Mouse (Mus musculus): Measurements from ENCODE around the gene Abtb1. TPM values are rescaled to one million over a fixed set of nuclear protein-coding genes. Genes with fewer than 3 reads are reported as not detected.

The Abtb1 gene
- total RNA-seq (2015; ENCODE audit: low replicate concordance) (49.4 and 49.9 TPM in 2 replicates), total RNA-seq (2017; ENCODE audit: low replicate concordance) (112 and 178 TPM in 2 replicates)

DNA sequence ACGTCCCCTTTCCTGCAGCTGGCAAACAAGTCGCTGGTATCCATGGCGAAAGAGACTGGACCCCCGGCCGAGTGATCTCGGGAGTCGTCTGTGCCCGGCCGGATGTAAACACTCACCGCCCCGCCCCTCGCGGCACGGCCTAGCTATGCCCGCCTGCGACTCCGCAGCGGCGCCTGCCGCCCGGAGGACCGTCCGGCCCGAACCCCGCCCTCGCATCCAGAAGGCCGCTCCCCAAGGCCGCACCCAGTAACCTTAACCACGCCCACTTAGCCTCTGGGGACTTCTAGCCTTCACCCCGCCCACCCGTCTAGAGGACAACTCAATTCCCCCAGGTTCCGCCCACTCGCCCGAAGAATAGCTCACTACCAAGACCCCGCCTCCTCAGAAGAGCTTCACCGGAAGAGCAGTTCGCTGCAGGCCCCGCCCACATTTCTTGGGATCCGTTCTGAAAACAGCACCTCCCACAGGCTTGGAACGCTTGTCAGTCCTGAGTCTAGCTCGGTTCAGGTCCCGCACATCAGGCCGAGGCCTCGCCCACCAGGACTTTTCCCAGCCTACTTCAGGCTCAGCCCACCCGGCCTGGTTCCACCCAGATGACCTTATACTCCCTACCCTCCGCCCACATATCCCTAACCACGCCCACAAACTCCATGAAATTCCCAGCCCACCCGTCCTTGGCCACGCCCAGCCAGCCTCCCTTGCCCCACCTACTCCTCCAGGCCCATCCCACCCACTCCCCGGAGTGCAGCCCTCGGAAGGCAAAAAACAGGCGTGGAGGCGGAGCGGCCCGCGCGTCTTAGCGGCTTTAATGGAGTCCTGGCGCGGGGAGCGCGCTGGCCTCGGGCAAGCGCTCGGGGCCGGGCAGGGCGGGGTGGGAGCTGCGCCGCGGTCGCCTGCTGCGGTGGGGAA is at the start of gene Abtb1:
Gene Abtb1, minus strand, starts transcription at position 204 of the 909 bp plus-strand sequence.
- peak; percentile 78 for ATAC-seq (replicated peaks; ENCODE audit: low FRiP score, poor library complexity, severe bottlenecking)

DNA sequence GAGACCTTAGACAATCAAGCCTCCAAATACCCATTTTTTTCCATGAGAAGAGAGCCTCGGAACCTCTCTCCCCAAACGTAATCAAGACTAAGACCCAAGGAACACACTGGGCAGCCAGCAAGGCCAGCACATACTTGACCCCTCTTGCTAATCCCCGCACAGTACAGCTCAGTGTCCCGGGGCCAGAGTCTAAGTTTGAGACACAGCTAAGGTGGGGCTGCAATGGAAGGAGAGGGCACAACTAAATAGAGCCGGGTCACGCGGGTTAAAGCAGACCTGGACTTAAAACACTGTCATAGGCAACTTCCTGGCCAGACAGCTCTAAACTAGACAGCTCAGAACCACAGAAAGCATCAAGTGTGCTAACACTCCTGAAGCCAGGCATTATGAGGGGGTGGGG is 49.0 kb upstream of the Abtb1 start:
- ATAC-seq (replicated peaks; ENCODE audit: low FRiP score, poor library complexity, severe bottlenecking) = no peak

DNA sequence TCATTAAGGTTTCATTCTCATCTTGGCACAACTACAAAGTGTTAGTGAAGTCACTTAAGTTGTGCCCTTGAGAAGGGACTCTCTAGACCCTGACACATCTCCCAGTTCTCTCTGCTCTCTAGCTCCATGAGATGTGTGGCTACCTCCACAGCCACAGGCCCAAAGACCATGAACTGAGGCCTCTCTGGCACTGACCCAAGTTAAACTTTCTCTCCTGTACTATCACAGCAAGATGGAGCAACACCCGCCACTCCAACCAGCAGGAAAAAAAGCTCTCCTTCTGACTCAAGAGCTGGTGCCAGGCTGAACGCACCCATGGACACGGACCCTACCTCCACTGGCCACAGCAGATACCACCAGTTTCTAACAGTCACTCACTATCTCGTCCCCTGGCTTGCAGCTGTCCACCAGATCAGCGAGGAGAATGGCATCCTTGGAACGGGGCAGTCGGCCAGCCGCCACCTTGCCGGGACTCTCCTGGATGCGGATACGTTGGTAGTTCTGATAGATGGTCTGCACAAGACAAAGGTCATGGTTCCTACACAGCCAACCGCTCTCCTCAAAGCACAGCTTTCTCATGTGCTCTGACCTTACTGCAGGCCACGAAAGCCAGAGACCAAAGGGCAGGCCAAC is 47.7 kb upstream of the Abtb1 start:
- no peak for ATAC-seq (replicated peaks; ENCODE audit: low FRiP score, poor library complexity, severe bottlenecking)

DNA sequence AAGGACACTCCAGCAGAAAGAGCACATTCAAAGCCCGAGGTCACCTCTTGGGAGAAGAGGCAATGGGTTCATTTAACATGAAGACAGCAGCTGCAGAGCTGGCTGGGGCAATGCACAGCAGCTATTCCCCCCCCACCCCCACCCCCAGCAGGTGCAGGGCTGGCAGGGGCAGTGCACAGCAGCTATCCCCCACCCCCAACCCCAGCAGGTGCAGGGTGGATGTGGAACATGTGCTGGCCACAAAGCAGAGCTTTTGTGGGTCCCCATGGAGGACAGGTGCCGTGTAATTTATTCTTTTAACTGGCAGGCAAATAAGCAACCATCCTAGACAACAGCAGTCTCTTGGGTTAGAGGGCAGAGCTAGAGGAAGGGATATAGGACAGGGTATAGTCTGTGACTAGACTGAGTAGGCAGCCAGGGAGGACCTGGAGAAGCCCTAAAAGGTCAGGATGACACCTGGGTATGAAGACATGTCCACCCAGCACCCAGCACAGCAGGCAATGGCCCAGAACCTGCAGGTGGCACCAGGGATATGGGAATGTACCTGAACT is 44.7 kb upstream of the Abtb1 start:
- ATAC-seq (replicated peaks; ENCODE audit: low FRiP score, poor library complexity, severe bottlenecking) = no peak

DNA sequence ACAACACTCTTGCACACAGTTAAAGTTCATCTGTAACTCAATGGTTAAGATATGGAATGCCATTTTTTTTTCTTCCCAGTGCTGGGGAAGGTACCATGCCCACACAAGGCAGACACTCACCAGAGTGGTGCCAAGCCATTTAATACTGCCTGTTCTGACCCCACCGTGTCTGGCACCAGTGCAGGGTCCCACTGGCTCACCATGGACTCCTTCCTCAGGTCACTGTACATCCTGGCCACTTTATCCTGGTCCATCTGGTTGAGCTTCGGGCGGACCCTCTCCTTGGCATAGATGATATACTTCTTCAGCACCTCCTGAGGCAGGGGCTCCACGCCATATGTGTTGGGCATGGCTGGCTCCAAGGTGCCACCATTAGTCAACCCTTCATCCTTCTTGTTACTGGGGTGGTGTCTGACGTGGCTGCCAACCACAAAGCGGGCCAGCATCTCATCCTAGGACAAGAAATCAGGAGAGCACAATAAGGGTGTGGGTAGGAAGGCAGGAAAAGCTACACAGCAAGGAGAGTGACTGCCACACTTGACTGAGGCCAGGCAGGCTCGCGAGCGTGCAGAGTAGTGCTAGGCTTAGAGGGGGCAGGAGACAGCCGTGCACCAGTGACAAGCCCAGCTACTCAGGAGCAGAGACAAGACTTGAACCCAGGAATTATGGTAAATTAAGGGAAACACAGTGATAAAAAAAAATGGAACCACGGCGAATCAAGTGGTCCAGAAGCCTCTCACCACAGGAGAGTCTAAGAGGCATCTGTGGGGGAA is 44.0 kb upstream of the Abtb1 start:
- ATAC-seq (replicated peaks; ENCODE audit: low FRiP score, poor library complexity, severe bottlenecking) = no peak

DNA sequence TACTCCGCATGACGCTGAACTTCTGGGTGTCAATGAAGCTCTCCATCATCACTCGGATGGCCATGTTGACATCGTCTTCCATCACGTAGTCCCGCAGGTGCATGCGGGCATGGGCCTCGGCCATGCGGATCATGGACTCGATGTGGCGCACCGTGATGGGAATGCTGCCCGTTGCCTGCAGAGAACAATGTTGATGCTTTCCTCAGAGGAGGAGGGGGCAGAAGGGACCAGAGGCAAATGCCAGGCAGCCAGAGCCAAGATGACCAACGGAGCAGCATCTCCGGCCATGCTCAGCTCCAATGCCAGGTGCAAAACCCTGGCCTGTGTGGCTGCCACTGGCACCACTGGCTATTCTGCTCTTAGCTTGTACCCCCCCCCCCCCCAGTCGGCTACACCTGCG is 42.9 kb upstream of the Abtb1 start:
- ATAC-seq (replicated peaks; ENCODE audit: low FRiP score, poor library complexity, severe bottlenecking) = no peak

DNA sequence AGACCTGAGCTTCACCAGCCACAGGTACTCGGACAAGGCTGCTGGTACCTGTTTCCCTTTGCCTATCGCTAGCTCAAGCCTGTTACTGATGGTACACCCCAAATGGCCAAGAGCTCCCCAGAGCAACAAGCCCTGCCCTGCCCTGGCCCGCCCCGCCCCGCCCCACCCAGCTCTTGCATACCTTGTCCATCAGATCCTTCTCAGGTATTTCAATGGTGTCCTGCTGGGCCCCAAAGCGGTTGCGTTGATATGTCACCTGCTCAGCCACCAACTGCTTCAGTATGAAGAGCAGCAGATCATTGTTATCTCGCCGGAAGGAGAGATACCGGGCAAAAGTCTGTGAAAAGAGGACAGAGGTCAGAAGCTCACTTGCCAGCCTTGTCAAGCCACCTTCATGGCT is 42.4 kb upstream of the Abtb1 start:
- no peak for ATAC-seq (replicated peaks; ENCODE audit: low FRiP score, poor library complexity, severe bottlenecking)

DNA sequence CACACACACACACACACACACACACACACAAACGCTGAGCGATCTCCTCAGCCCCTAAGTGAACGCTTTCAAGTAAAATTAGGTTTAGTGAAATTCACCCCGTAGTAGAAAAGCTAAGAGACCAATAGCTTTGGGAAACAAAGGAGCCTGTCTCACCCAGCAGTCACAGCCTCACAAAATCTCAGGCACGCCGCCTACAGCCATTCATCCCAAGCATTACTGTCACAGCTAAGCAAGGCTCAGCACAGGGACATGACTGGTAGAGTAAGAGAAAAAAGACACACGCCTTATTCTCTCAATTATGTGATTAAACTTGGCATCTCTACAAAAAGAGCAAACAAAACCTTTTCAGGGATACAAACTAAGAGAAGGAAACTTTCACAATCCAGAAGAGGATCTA is 39.5 kb upstream of the Abtb1 start:
- no peak for ATAC-seq (replicated peaks; ENCODE audit: low FRiP score, poor library complexity, severe bottlenecking)

DNA sequence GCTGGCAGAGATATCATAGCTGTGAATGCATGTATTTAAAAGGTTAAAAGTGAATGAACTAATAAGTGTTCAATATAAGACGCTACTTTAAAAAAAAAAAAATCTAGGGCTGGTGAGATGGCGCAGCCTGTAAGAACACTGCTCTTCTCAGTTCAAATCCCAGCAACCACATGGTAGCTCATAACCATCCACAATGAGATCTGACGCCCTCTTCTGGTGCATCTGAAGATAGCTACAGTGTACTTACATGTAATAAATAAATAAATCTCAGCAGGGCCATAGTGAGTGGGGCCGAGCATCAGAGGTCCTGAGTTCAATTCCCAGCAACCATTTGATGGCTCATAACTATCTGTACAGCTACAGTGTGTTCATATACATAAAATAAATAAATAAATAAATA is 37.7 kb upstream of the Abtb1 start:
- no peak for ATAC-seq (replicated peaks; ENCODE audit: low FRiP score, poor library complexity, severe bottlenecking)

DNA sequence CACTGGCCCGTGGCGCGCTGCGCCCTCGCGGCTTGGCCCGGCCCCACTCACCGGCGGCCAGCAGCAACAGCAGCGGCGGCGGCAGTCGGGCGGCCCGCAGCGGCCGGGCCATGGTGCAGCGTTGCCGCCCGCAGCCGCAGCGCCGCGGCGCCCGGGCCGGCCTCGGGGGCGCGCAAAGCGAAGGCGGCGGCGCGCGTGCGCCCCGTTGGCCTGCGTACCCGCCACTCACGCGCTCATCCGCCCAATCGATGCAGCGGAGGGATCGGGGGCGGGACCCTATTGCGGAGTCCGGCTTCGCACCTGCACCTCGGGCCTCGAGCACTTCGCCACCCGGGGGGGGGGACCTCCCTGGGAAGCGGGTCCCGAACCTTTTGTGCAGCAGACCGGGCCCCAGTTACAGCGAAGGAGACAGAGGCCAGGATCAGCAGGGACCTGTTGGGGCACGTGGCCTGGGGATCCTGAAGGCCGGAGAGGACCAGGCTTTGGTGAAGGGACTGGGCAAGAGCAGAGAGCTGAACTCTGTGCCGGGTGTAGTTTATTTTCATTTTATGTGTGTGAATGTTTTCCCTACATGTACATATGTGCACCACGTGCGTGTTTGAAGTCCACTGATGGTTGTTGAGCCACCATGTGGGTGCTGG is 33.2 kb upstream of the Abtb1 start, which contains the start of gene Podxl2:
Gene Podxl2, minus strand, starts transcription at position 177 of the 641 bp plus-strand sequence.
- no peak for ATAC-seq (replicated peaks; ENCODE audit: low FRiP score, poor library complexity, severe bottlenecking)

DNA sequence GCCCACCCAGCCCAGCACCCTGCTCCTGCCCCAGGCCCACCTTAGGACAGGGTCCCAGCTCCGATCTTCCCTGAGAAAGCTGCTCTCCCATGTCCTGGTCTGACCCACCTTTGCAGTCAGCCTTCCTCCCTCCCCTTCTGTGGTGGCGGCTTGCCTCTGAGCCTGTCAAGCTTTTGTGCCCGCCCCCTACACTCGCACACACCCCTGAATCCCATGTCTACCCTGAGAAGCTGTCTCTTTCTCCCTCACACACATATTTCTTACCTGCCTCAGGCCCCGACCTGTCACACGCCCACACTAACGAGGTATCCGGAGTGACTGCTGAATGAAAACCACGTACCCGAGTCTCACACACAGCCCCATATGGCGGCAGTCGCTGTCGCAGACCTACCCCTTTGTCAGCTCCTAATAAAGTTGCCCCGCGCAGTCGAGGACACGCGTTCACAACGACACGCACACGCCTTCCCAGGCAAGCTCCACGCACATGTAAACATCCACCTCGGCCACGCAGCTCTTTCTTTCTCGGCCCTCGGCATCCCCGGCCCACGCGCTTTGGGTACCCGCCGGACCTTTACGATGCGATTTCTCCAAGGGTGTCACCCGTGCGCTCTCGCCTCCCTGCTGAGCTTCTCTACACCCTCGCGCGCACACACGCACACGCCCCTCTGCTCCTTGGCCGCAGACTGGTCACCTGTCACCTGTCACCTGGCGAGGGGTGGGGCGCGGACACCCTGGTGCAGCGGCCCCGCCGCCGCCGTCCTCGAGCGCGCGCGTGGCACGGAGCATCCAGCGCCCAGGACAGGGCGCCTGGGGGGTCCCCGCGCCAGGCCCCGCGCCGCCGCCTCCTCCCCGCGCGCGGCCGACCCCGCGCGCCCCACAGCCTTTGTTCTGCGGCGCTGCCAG is 32.4 kb upstream of the Abtb1 start:
- no peak for ATAC-seq (replicated peaks; ENCODE audit: low FRiP score, poor library complexity, severe bottlenecking)

DNA sequence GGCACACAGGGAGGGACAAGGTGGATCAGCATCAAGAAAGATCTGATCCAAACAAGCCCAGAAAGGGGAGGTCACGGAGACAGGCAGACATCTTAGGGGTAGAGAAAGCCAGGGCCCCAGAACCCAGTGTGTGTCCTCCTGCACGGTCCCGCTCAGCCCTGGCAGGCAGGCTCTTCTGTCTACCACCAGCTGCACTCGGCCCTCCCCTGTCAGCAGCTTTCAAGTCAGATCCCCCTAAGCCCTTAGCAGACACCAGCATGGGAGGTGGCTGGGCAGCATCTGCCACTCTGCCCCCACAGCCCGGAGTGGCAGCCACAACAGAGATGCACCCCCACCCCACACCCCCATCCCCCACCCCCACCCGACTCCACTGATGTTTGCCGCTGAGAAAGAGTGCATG is 31.0 kb upstream of the Abtb1 start:
- no peak for ATAC-seq (replicated peaks; ENCODE audit: low FRiP score, poor library complexity, severe bottlenecking)

DNA sequence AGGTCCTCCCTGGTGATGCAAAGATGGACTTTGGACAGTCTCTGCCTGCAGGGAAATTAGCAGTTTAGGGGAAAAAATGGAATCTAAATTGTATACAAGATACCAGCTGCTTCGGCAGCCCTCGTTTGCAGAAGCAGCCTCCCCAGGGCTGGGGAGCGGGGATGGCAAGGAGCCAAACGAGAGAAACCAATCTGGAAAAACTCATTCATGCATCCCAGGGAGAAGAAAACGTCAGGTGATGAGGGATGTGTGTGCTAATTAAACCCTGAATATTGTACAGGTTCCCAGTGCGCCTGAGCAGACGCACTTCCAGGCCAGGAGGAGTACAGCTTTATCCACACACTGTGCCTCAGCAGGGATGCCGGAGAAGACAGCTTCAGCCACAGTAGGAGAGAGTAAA is 29.8 kb upstream of the Abtb1 start:
- ATAC-seq (replicated peaks; ENCODE audit: low FRiP score, poor library complexity, severe bottlenecking) = no peak

DNA sequence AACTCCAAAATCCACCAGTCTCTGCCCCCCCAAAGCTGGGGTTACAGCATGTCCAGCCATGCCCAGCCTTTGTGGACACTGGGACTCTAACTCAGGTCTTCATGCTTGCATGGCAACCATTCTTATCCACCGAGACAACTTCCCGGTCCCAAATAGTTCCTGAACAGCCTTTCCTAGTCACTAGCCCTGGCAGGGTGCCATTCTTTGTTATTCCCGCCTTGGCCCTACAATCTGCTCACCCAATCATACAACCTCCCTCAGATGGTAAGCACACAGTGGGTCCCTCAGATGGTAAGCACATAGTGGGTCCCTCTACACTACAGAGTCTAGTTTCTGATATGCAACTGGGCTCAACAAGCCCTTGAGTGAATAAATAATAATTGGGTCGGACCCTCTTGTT is 28.8 kb upstream of the Abtb1 start:
- no peak for ATAC-seq (replicated peaks; ENCODE audit: low FRiP score, poor library complexity, severe bottlenecking)

DNA sequence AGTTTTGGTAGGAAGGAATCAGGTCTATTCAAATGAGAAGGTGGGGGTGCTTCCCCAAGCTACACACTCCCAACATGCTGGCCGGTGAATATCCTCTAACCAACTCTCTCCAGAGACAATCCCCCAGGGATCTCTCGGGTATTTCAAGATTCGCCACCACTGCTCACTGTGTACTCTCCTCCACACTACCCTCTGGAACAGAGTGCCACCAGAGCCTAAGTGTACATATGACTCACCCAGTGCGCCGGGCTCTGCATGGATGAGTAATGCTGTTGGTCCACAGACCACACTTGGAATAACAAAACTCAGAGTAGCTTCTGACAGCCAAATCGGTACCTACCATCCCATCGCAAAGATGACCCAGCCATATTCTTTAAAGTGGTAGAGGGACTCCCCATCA is 27.7 kb upstream of the Abtb1 start:
- ATAC-seq (replicated peaks; ENCODE audit: low FRiP score, poor library complexity, severe bottlenecking) = no peak

DNA sequence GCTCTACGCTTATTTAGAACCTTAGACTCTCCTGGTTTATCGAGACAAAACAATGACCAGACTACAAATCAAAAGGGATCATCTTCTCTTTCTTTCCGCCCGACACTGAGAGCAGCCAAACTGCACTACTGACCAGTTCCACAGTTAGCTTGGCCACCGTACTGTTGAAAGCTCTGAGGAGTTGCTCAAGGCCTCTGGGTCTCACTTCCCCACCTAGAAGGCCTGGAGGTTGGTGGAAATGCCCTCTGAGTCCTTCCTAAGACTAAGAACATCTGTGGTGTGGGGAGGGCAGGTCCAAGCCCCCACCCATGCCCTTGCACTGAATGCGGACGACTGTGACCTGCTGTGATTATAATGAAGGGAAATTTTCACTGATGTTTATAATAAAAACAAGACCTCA is 23.9 kb upstream of the Abtb1 start:
- ATAC-seq (replicated peaks; ENCODE audit: low FRiP score, poor library complexity, severe bottlenecking) = no peak

DNA sequence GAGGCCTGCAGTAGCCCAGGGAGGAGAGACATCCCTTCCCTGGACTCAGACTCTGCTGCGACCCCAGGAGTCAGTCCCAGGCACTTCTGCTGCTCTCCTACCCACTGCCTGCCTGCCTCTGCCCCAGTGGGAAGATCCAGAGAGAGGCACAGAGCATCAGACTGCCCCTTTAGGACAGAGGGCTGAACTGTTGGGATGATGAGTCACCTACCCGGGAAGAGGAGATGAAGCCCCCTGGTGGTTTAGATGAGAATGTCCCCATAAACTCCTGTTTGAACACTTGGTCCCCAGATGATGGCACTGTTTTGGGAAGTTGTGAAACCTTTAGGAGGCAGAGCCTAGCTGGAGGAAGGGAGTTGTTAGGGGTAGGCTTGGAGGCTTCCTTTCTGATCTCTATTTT is 19.1 kb upstream of the Abtb1 start:
- ATAC-seq (replicated peaks; ENCODE audit: low FRiP score, poor library complexity, severe bottlenecking) = peak; percentile 79

DNA sequence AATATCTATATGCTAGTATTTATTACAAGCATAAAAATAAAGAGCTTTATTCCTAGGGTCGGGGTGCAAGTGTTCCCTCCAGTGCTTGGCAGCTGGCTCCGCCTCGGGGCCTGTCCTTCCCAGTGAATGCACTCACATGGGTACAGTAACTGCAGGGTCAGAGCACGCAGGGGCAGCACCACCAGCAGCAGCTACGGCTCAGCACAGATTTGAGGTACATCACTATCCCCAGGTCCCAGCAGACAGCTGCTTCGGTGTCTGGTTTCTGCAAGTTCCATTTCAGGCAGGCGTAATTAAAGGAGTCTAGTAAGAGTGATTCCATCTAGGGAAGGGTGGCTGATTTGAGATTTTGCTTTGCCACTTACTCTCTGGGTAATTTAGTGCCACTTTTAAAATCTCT is 16.6 kb upstream of the Abtb1 start:
- ATAC-seq (replicated peaks; ENCODE audit: low FRiP score, poor library complexity, severe bottlenecking) = no peak

DNA sequence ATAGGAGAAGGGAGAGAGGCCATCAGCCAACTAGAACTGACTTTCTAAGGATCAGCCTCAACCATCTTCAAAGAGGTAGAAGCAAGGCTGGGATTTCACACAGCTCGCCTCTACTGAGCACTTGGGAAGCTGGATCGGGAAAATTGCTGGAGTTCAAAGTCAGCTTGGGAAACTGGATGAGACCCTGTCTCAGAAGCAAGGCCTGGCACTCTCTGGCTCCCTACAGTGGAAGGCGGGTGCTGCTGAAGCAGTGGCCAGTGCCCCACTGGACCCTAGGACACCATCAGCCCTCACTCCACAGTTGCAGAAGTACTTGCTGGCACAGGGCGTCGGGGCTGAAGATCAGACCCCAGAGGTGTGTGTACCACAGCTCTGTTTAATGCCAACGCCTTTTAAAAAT is 16.0 kb upstream of the Abtb1 start:
- ATAC-seq (replicated peaks; ENCODE audit: low FRiP score, poor library complexity, severe bottlenecking) = no peak
